Mouse (Mus musculus) intestine, postnatal 0 days (tissue): ENCODE data around the gene Nt5c. TPM values are rescaled to one million over a fixed set of nuclear protein-coding genes. Genes with fewer than 3 reads are reported as not detected.
"Not testable (repeated sequence)": the region's sequence is repeated elsewhere in the genome, so short reads cannot be mapped to it uniquely, and the experiment has no call there.

Experiments used
- ATAC-seq: fragments of 200-750 bp; cut with Nextera tagmentation; 2 replicates; pipeline ENCODE4 v1.8.0; 2017; ENCODE audit warnings: mild to moderate bottlenecking, moderate TSS enrichment, moderate library complexity
- H3K27ac ChIP-seq: fragments of 300-500 bp; sonication (generic); 2 replicates; pipeline ENCODE4 v1.5.1; 2014; ENCODE audit warnings: mild to moderate bottlenecking, low read depth, low read length, moderate library complexity
- H3K27me3 ChIP-seq: fragments of 300-500 bp; sonication (generic); replicated peaks from 2 replicates; pipeline ENCODE4 v1.6.1; 2014; ENCODE audit warnings: low read length, mixed read lengths; ENCODE audit not compliant: control insufficient read depth, insufficient read depth
- H3K36me3 ChIP-seq: fragments of 300-500 bp; sonication (generic); 2 replicates; pipeline ENCODE4 v1.6.1; 2014; ENCODE audit warnings: mild to moderate bottlenecking, moderate library complexity; ENCODE audit not compliant: control insufficient read depth, insufficient read depth
- H3K4me1 ChIP-seq: fragments of 300-500 bp; sonication (generic); replicated peaks from 2 replicates; pipeline ENCODE4 v1.6.1; 2014; ENCODE audit warnings: antibody characterized with exemption, low read length, mixed read lengths; ENCODE audit not compliant: control insufficient read depth, insufficient read depth
- H3K4me2 ChIP-seq: fragments of 300-500 bp; sonication (generic); replicated peaks from 2 replicates; pipeline ENCODE4 v1.6.1; 2014; ENCODE audit warnings: low read depth, mild to moderate bottlenecking, moderate library complexity
- H3K4me3 ChIP-seq: fragments of 300-500 bp; sonication (generic); 2 replicates; pipeline ENCODE4 v1.5.1; 2014; ENCODE audit warnings: low read depth, low read length
- H3K9ac ChIP-seq: fragments of 300-500 bp; sonication (generic); 2 replicates; pipeline ENCODE4 v1.6.1; 2014; ENCODE audit warnings: mild to moderate bottlenecking, low read depth, low read length
- H3K9me3 ChIP-seq: fragments of 300-500 bp; sonication (generic); 2 replicates; pipeline ENCODE4 v1.6.1; 2016; ENCODE audit warnings: mixed run types; ENCODE audit not compliant: control insufficient read depth
- CTCF ChIP-seq: sonication (generic); IDR thresholded peaks from 2 replicates; pipeline ENCODE4 v1.5.1; 2016; ENCODE audit warnings: low read depth, mild to moderate bottlenecking, control low read depth, antibody characterized with exemption, moderate library complexity
- WGBS: fragments of 180-500 bp; shearing (Covaris S2); extraction: QIAGEN DNeasy Blood & Tissue Kit; methylation state at CpG from one replicate; pipeline ENCODE4 v1.1.7; 2014; 5-methylcytosine and 5-hydroxymethylcytosine counted together
- polyA plus RNA-seq: library from polyadenylated mRNA; unstranded; fragments of >200 nt; fragmentation: Nextera tagmentation; extraction: Ambion mirVana; gene quantifications from 2 replicates; pipeline ENCODE4 v1.2.1, GENCODE M21; 2015

The Nt5c gene
- polyA plus RNA-seq, 1 experiment from 2014 or later: 189 TPM

GRCm38 (mm10) chr11:115461846-115462242 lies 29.8 kb downstream of the Nt5c start:
- H3K27ac ChIP-seq: peak overlapping the region; percentile 50; the same call in 1 of the 2 replicates
- H3K27me3 ChIP-seq: no peaks in the 10 kb centered on the region
- no peak overlapping the region for H3K4me3 ChIP-seq
- no peak for TF ChIP-seq CTCF
- H3K9ac ChIP-seq: no peak overlapping the region
- peak overlapping the region; percentile 44; the same call in 1 of the 2 replicates for H3K4me2 ChIP-seq
- no peaks in the 10 kb centered on the region for H3K36me3 ChIP-seq
- ATAC-seq: no peak
- 37% methylated on average over 5 of the region's 5 CpGs for WGBS
- H3K9me3 ChIP-seq: no peaks in the 10 kb centered on the region
- H3K4me1 ChIP-seq: peaks cover 15% of the 10 kb centered on the region; the same call in 1 of the 2 replicates

DNA sequence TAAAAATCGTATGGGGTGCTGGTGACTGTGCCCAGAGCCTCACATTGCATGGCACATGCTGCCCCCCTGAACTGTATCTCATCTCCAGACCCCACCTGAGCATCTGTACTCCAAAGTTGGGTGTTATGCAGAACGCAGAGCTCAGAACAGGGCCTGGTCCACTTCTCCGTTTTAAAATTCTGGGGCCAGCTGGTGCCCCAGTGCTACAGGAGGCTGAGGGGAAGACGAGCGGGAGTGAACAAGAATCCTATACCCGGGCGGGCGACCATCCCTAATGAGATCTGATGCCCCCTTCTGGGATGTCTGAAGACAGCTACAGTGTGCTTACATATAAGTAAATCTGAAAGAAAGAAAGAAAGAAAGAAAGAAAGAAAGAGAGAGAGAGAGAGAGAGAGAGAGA lies 30.7 kb downstream of the Nt5c start:
- WGBS: 45% methylated on average over 8 of the region's 8 CpGs
- no peaks in the 10 kb centered on the region for H3K36me3 ChIP-seq
- TF ChIP-seq CTCF: no peak
- no peak overlapping the region for H3K9ac ChIP-seq
- H3K9me3 ChIP-seq: no peaks in the 10 kb centered on the region
- no peaks in the 10 kb centered on the region for H3K27me3 ChIP-seq
- no peak overlapping the region for H3K4me3 ChIP-seq
- peaks cover 20% of the 10 kb centered on the region; the same call in 1 of the 2 replicates for H3K4me1 ChIP-seq
- no peak overlapping the region for H3K27ac ChIP-seq
- no peak overlapping the region for H3K4me2 ChIP-seq
- no peak for ATAC-seq

DNA sequence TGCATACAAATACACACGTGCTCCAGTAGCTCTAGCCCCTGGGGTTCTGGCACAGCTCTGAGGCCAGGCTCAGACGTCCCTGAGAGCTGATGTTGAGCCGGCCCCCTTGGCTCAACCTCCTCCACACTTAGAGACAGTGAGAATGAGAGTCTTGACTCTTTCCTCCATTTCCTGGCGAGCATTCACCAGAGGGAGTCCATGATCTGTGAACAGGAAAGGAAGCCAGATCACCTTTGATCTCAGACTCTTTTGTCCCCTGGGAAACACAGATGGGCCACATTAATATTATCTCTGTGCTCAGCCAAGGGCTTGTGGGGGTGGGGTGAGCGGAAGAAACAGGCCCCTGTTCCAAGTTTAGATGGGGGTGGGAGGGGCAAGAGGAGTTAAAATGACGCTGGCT lies 34.3 kb downstream of the Nt5c start:
- no peak for TF ChIP-seq CTCF

DNA sequence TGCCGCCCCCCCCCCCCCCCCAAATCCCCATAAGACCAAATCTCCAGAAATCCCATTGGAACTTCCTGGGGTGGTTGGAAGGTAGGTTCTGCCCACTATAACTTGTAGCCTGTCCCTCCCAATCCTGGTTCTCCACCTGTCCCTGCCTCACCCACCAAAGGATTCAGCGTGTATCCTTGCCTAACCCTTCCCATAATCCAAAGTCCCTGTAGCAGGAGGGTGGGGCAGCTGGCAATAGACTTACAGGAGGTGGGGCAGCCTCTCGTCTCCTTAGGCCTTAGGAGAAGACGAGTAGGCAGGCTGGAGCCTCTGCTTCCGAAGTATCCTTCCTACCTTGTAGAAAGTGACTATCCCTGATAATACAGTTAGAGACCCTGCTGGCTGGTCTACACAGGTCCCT lies 35.5 kb downstream of the Nt5c start:
- Histone ChIP-seq H3K9me3 (no peaks in the 10 kb centered on the region), H3K36me3 (no peaks in the 10 kb centered on the region), H3K4me2 (no peak overlapping the region), H3K9ac (no peak overlapping the region), H3K27ac (peak overlapping the region; percentile 74), H3K27me3 (no peaks in the 10 kb centered on the region), H3K4me3 (no peak overlapping the region), H3K4me1 (peaks cover 20% of the 10 kb centered on the region)
- TF ChIP-seq CTCF: no peak
- ATAC-seq: peak; percentile 82
- WGBS: 40% methylated on average over 4 of the region's 5 CpGs

More for the DNA sequence above, 34.3 kb downstream of the Nt5c start:
- Histone ChIP-seq H3K9ac (no peak overlapping the region), H3K27ac (peak overlapping the region; percentile 54; the same call in 1 of the 2 replicates), H3K27me3 (no peaks in the 10 kb centered on the region), H3K4me1 (peaks cover 20% of the 10 kb centered on the region), H3K9me3 (no peaks in the 10 kb centered on the region), H3K36me3 (no peaks in the 10 kb centered on the region), H3K4me2 (no peak overlapping the region), H3K4me3 (no peak overlapping the region)
- 31% methylated on average over 6 of the region's 6 CpGs for WGBS
- ATAC-seq: no peak

- Histone ChIP-seq H3K9me3 (no peaks in the 10 kb centered on the region), H3K4me2 (no peak overlapping the region), H3K4me3 (no peak overlapping the region), H3K36me3 (no peaks in the 10 kb centered on the region), H3K27me3 (no peaks in the 10 kb centered on the region), H3K9ac (no peak overlapping the region), H3K4me1 (peaks cover 23% of the 10 kb centered on the region), H3K27ac (0 out of 2 replicates have a peak overlapping the region, but pooled peaks have one; percentile 15)
- peak; percentile 57 for TF ChIP-seq CTCF
- ATAC-seq: no peak
- WGBS: 88% methylated on average over 15 of the region's 15 CpGs
These were observed 36.0 kb downstream of the Nt5c start for GRCm38 (mm10) chr11:115455619-115456018.

DNA sequence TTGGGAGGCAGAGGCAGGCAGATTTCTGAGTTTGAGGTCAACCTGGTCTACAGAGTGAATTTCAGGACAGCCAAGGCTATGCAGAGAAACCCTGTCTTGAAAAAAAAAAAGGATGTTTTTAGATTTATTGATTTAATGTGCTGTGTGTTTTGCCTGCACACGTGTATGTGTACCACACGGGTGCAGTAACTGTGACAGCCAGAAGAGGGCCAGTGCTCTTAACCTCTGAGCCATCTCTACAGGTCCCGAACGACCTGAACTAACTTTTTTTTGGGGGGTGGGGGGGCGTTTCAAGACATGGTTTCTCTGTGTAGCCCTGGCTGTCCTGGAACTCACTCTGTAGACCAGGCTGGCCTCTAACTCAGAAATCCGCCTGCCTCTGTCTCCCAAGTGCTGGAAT lies 36.8 kb downstream of the Nt5c start:
- H3K9ac ChIP-seq, H3K4me3 ChIP-seq, ATAC-seq, H3K4me2 ChIP-seq, H3K9me3 ChIP-seq, H3K27ac ChIP-seq, H3K27me3 ChIP-seq, H3K36me3 ChIP-seq: not testable (repeated sequence)
- H3K4me1 ChIP-seq: peaks cover 23% of the 10 kb centered on the region
- whole genome bisulfite sequencing: 87% methylated on average over 6 of the region's 6 CpGs
- 0 out of 2 replicates have a peak, but pooled peaks have one; percentile 15 for TF ChIP-seq CTCF

DNA sequence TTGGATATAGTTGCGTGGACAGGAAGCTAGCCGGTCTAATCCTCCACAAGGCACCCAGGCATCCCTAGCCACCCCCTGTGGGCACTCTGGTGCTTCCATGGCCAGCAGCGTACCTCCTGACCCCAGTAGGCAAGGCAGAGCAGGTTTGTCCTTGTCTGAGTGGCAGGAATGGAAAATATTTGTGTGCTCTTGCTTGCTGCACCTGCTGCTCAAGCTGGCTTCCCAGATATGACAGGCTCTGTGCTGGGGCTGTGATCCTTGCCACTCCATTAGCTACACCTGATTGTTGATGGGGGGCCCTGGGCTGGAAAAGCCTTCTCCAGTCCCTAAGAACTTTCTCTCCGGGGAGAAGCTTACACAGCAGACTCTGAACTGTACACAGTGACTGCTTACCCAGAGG lies 38.4 kb downstream of the Nt5c start:
- TF ChIP-seq CTCF: no peak
- no peak overlapping the region for H3K27ac ChIP-seq

More for the DNA sequence above, 38.4 kb downstream of the Nt5c start:
- Histone ChIP-seq H3K36me3 (no peaks in the 10 kb centered on the region), H3K9me3 (no peaks in the 10 kb centered on the region), H3K4me3 (no peak overlapping the region), H3K27me3 (no peaks in the 10 kb centered on the region), H3K9ac (no peak overlapping the region), H3K4me2 (no peak overlapping the region), H3K4me1 (peaks cover 28% of the 10 kb centered on the region)
- 58% methylated on average over 4 of the region's 4 CpGs for WGBS
- no peak for ATAC-seq
